Comparison of ENCODE assay signal across 21 mouse cellular contexts in genomic region chr9:83115676-83116075, GRCm38 (mm10).
"Had no signal": no experiment of that assay in that cellular context is flagged by ENCODE, and none has a peak within 500 bp of the region (broad histone marks: within the 10 kb centered on the region; RNA-seq: fewer than 3 reads in every experiment).

No protein-coding gene starts in this region.

- H3K9me3 ChIP-seq: intestine, embryonic 15.5 days; limb, embryonic 12.5 days; limb, embryonic 15.5 days; midbrain, embryonic 12.5 days; midbrain, embryonic 15.5 days; neural tube, embryonic 13.5 days; stomach, embryonic 15.5 days had no signal

- H3K27ac ChIP-seq: intestine, embryonic 15.5 days; left cerebral cortex, adult 2 months; limb, embryonic 12.5 days; limb, embryonic 15.5 days; liver, embryonic 14.5 days; macrophage; midbrain, embryonic 12.5 days; midbrain, embryonic 15.5 days; neural tube, embryonic 13.5 days; stomach, embryonic 15.5 days had no signal

- H3K27me3 ChIP-seq: intestine, embryonic 15.5 days; midbrain, embryonic 12.5 days; midbrain, embryonic 15.5 days; neural tube, embryonic 13.5 days; stomach, embryonic 15.5 days had no signal

- H3K4me1 ChIP-seq: intestine, embryonic 15.5 days; midbrain, embryonic 12.5 days; midbrain, embryonic 15.5 days; neural tube, embryonic 13.5 days; stomach, embryonic 15.5 days had no signal

- H3K36me3 ChIP-seq: intestine, embryonic 15.5 days; limb, embryonic 15.5 days; midbrain, embryonic 12.5 days; midbrain, embryonic 15.5 days; neural tube, embryonic 13.5 days; stomach, embryonic 15.5 days had no signal

- H3K4me2 ChIP-seq: intestine, embryonic 15.5 days; limb, embryonic 12.5 days; limb, embryonic 15.5 days; liver, embryonic 11.5 days; lung, embryonic 14.5 days; midbrain, embryonic 12.5 days; midbrain, embryonic 15.5 days; neural tube, embryonic 13.5 days; stomach, embryonic 15.5 days had no signal

- ATAC-seq: intestine, embryonic 15.5 days; liver, postnatal 0 days; lung, postnatal 0 days; midbrain, embryonic 15.5 days had no signal

- DNase-seq: layer of hippocampus, postnatal 36 days; left cerebral cortex, postnatal 4 days; liver, postnatal 0 days; lung, embryonic 14.5 days; retina, postnatal 1 day; right cerebral cortex, postnatal 25 days; spleen, adult 18-20 months; thymus, postnatal 25 days had no signal

- H3K9ac ChIP-seq: intestine, embryonic 15.5 days; limb, embryonic 12.5 days; limb, embryonic 15.5 days; liver, embryonic 14.5 days; liver, postnatal 0 days; lung, embryonic 14.5 days; midbrain, embryonic 12.5 days; midbrain, embryonic 15.5 days; neural tube, embryonic 13.5 days; stomach, embryonic 15.5 days had no signal

- H3K4me3 ChIP-seq: intestine, embryonic 15.5 days; left cerebral cortex, adult 2 months; limb, embryonic 12.5 days; limb, embryonic 15.5 days; midbrain, embryonic 12.5 days; midbrain, embryonic 15.5 days; myocyte; neural tube, embryonic 13.5 days; stomach, embryonic 15.5 days had no signal
